9 mouse cellular contexts compared by ENCODE assay signal in the genomic region with DNA sequence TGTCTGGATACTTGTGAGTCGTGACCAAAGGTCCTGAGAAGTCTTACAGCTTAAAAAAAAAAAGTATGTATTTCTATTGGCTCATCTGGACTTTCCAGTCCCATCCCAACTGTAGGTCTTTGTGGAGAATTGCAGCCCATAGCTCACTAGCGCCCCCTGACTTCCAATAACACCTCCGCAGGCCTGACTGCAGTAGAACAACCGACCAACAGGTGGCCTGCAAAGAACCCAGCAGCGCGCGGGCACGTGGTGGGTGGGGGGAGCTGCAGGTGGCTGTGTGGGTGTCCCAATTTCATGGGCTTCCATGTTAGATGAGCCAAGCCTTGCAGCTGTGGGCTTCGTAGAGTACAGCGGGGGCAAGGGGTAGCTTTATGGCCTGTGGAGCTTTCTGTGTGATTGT.
A peak's percentile ranks its signal among the peaks of the same experiment; 100 is the strongest.
DNase-seq lines count a peak whose midpoint lies in the region; ATAC-seq and TF ChIP-seq lines count a peak whose summit lies in the region.
"Had no signal": no experiment of that assay in that cellular context is flagged by ENCODE, and none has a peak within 500 bp of the region (broad histone marks: within the 10 kb centered on the region; RNA-seq: fewer than 3 reads in every experiment).

No protein-coding gene starts in this region.

- no peaks in the 10 kb centered on the region for H3K4me1 ChIP-seq in forebrain, embryonic 11.5 days (replicated peaks; ENCODE audit: control insufficient read depth, insufficient read depth, low read length)
- no peaks in the 10 kb centered on the region for H3K4me1 ChIP-seq in forebrain, embryonic 16.5 days (replicated peaks; ENCODE audit: control insufficient read depth, insufficient read depth, low read length)
- no peaks in the 10 kb centered on the region for H3K4me1 ChIP-seq in cortical plate, adult 2 months (ENCODE audit: control insufficient read depth, insufficient read depth, low read length)

- DNase-seq in forebrain, embryonic 11.5 days (ENCODE audit: low spot score): peak; percentile 80
- DNase-seq in MN1 (ENCODE audit: low spot score): peak; percentile 30
- DNase-seq in heart, postnatal 4 days: peak; percentile 76
- DNase-seq in left cerebral cortex, postnatal 10 days (ENCODE audit: extremely low spot score in 1 of 2, low spot score in 2 of 2): peak; percentile 19 to 76
- DNase-seq in spleen, postnatal 36 days (ENCODE audit: low spot score in 2 of 2): peak; percentile 69 to 73

- H3K9ac ChIP-seq in forebrain, embryonic 11.5 days (ENCODE audit: low read length): no peak overlapping the region
- no peak overlapping the region for H3K9ac ChIP-seq in forebrain, embryonic 16.5 days (replicated peaks; ENCODE audit: low read depth, low read length)

- 13% methylated on average over 10 of the region's 10 CpGs for WGBS in forebrain, embryonic 11.5 days
- WGBS in forebrain, embryonic 16.5 days: 12% methylated on average over 10 of the region's 10 CpGs

- intact Hi-C loops in left cerebral cortex, postnatal 10 days (cut with DNase I): loop anchor here (5.0 kb wide), 1 partner anchor 160 kb away; no protein-coding TSS in a partner anchor

- no peak overlapping the region for H3K4me2 ChIP-seq in forebrain, embryonic 11.5 days (ENCODE audit: low read depth, low read length, severe bottlenecking)
- H3K4me2 ChIP-seq in forebrain, embryonic 16.5 days (ENCODE audit: low read length): no peak overlapping the region

- no peak overlapping the region for H3K27ac ChIP-seq in forebrain, embryonic 11.5 days (ENCODE audit: low read depth, low read length)
- H3K27ac ChIP-seq in forebrain, embryonic 16.5 days (ENCODE audit: low read length): no peak overlapping the region
- H3K27ac ChIP-seq in cortical plate, adult 2 months (ENCODE audit: insufficient read depth, low read length): no peak overlapping the region
- H3K27ac ChIP-seq: macrophage had no signal

- ATAC-seq in forebrain, embryonic 11.5 days (replicated peaks; ENCODE audit: low FRiP score): no peak
- ATAC-seq in forebrain, embryonic 16.5 days: no peak
- peak; percentile 87 for ATAC-seq in megakaryocyte-erythroid progenitor cell, adult 5-6 weeks (replicated peaks; ENCODE audit: low FRiP score, low TSS enrichment, poor library complexity, severe bottlenecking)

- H3K9me3 ChIP-seq in forebrain, embryonic 11.5 days (ENCODE audit: control insufficient read depth, low read length): no peaks in the 10 kb centered on the region
- no peaks in the 10 kb centered on the region for H3K9me3 ChIP-seq in forebrain, embryonic 16.5 days (ENCODE audit: control insufficient read depth, low read length)

- no peaks in the 10 kb centered on the region for H3K36me3 ChIP-seq in forebrain, embryonic 11.5 days (ENCODE audit: control insufficient read depth, insufficient read depth, low read length)
- no peaks in the 10 kb centered on the region for H3K36me3 ChIP-seq in forebrain, embryonic 16.5 days (ENCODE audit: control insufficient read depth, insufficient read depth)

- TF ChIP-seq POLR2A in cortical plate, adult 2 months (IDR thresholded peaks at IDR 0.05; ENCODE audit: extremely low read depth, insufficient read depth, low read length): no peak

- H3K4me3 ChIP-seq in forebrain, embryonic 11.5 days (ENCODE audit: low read depth, low read length): no peak overlapping the region
- no peak overlapping the region for H3K4me3 ChIP-seq in forebrain, embryonic 16.5 days (replicated peaks; ENCODE audit: low read length)
- no peak overlapping the region for H3K4me3 ChIP-seq in cortical plate, adult 2 months (ENCODE audit: insufficient read depth, low read length)

- H3K27me3 ChIP-seq in forebrain, embryonic 11.5 days (ENCODE audit: control insufficient read depth, insufficient read depth, low read length): no peaks in the 10 kb centered on the region
- H3K27me3 ChIP-seq in forebrain, embryonic 16.5 days (replicated peaks; ENCODE audit: control insufficient read depth, insufficient read depth, low read length): no peaks in the 10 kb centered on the region

- peak; percentile 64 for TF ChIP-seq CTCF in cortical plate, adult 2 months (IDR thresholded peaks at IDR 0.05; ENCODE audit: extremely low read depth, insufficient read depth, low read length)

Comparison
In these comparisons a context has a peak if more than half of its experiments do, and no peak if none do; other contexts are left out.
1. DNase-seq: peak in every context shown above with its lines; median percentile 80 in forebrain, embryonic 11.5 days; 76 in heart, postnatal 4 days; 71 in spleen, postnatal 36 days; 48 in left cerebral cortex, postnatal 10 days; 30 in MN1.